Mouse (Mus musculus) neutrophil, adult 5-6 weeks (primary cell): ENCODE data around the gene Vdac1. TPM values are rescaled to one million over a fixed set of nuclear protein-coding genes. Genes with fewer than 3 reads are reported as not detected.
"Not testable (repeated sequence)": the region's sequence is repeated elsewhere in the genome, so short reads cannot be mapped to it uniquely, and the experiment has no call there.

Experiments used
- ATAC-seq: fragments of 151-379, 151-347 bp; 2 replicates; pipeline ENCODE4 v1.8.0; 2017; ENCODE audit warnings: mild to moderate bottlenecking, moderate TSS enrichment; ENCODE audit not compliant: insufficient number of reproducible peaks, poor library complexity, low FRiP score, severe bottlenecking; ENCODE audit errors: extremely low read depth
- total RNA-seq: library from RNA; stranded (forward); fragments of 200-1000 nt; gene quantifications from 2 replicates; pipeline ENCODE4 v1.2.3, GENCODE M21; 2017

Gene Vdac1
- total RNA-seq, 1 experiment from 2014 or later, result 42.9 TPM

DNA sequence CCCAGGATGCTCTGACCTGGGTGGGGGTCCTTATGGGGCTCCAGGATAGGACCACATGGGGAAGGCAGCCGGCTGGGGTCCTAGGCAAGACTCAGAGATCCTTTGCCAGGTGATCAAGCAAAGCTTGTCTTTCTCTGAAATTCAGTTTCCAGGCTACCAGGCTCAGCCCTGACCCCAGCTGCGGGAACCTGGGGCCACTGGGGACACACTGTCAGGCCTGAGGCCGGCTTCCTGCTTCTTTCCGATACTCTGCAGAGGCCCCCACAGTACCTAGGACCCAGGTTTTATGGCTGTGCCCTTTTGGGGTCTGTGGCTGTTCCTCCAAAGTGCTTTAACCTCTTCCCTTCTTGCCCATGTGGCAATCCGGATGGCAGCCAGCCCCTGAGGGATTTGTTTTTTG is 19.2 kb upstream of the Vdac1 start:
- ATAC-seq, result no peak

DNA sequence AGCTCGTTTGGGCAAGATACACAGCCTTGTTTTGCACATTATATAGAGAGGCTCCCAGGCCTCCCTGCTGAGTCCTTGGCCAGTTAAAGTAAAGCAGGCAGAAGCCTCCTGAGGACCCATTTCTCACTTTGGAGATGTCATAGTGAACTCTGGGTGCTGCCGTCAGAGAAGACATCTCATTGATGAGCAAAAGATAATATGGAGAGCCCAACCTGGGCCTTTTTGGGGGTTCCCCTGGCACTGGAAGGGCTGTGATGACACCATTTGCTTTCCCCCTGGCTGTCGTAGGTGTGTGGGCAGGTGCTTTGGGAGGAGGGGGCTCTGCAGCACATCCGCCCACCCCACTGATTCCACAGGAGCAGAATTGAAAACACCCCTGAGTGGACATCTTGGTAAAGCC is 18.4 kb upstream of the Vdac1 start:
- no peak for ATAC-seq

DNA sequence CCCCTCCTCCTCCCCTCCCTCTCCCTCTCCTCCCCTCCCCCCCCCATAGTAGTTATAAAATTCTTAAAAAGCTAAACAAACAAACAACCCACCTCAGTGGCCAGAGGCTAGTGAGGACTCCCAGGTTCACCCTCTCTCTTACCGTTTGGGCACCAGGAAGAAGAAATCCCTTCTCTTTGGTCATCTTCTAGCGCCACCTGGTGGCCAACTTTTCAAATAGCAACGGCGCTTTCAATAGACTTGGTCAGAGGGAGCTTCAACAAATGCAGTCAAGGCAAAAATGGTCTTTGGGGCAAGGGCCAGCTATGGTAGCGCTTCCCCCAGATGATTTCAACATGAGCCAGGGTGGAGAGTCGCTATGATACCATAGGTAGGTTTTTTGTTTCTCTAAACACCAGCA is 17.5 kb upstream of the Vdac1 start:
- ATAC-seq, result peak; percentile 40; the same call in 1 of the 2 replicates

DNA sequence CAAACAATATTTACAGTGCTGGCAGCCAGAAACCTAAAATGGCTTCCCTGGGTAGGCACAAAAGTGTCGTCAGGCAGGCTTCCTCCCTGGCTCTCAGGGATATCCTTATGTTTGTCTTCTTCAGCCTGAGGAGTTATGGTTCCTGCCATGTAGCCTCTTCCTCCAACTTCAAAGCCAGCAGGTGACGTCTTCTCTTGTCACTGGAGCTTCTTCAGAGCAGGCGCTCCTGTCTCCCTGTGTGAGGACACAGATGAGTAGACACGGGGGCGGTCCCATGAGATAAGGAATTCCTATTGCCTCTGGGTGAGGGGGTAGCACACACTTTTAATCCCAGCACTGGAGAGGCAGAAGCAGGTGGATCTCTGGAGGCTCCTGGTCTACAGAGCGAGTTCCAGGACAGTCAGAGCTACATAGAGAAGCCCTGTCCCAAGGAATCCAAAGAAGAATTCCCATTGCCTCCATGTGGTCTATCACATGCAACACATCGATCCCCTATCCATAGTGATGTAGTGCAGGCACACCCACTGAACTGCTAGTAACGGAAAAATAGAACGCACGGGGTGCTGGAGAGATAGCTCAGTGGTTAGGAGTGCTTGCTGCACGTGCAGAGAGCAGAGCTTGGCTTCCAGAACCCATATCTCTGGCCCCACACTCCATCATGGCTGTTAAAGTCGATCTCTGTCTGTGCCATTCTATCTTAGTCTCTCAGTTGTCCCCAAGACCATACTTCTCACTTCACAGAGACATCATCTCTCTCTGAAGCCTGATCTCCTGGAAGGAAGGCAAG is 15.5 kb upstream of the Vdac1 start:
- ATAC-seq, result no peak

DNA sequence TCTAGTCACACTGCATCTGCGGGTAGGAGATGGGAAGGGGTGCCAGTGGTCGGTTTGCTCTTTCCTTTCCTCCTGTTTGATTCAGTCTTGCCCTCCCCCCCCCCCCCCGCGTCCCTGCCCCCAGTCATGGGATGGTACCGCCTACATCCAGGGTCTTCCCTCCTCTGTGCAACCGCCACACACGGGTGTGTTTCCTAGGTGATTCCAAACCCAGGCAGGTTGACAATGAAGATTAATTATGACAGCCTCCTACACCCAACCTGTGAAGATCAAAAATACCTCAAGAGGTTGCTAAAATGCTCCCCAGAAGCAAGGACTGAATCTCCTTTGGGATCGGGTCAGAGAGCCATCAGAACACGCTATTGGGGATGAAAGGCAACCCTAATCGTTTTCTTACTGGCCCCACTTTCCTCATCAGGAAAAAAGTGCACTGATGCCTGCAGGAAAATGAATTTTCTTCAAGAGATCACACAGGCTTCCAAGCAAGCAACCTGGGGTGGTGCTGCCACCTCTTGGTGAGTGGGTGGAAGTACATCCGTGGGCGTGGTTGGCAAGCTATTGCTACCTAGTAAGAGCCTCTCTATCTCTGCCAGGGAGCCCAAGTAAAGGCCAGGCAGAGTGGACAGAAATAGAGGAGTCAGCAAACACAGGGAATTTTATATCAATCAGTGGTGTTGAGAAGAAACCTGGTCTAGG is 14.6 kb upstream of the Vdac1 start:
- peak; percentile 72 for ATAC-seq

DNA sequence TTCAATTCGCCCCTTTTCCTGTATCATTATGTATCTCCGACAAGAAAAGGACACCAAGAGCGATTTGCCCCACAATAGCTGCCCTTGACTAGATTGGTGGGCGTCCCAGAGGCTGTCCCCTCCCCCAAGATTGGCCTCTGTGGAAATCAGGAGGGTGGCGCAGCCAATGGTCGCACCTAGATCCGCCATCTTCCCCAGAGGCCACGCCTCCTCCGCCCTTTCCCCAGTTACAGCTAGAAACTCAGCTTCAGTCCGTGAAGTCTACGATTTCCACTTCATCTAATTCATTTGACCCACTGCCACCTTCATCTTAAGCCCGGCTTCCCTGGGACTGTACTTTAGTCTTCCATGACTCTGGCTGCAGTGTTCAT is 14.0 kb upstream of the Vdac1 start:
- no peak for ATAC-seq

DNA sequence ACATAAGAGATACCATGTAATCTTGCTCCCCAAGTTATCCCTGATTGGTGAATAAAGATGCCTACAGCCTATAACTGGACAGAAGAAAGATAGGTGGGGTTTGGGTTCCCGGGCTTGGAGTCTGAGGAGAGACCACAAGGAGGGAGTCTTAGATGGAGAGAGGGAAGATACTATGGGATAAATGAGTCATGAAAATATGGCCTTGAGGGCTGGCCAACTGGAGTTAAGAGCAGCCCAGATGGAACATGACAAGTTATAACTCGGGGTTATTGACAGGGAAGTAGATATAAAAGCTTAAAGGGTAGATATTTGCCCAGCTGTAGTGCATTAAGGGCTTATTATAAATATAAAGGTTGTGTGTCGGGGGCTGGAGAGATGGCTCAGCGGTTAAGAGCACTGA is 12.5 kb upstream of the Vdac1 start:
- ATAC-seq, result no peak

DNA sequence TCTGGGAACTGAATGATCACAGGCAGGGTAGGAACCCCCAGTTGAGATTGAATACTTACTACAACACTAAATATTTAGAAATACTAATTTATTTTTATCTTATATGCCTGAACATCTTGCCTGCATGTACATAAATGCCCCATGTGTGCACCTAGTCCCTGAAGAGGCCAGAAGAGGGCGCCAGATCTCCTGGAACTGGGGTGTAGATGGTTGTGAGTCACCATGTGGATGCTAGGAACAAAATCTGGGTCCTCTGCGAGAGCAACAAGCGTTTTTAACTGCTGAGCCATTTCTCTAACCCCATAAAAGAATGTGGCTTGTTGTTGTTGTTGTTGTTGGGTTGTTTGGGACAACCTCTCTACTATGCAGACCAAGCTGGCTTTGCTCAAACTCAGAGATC is 11.9 kb upstream of the Vdac1 start:
- no peak for ATAC-seq

DNA sequence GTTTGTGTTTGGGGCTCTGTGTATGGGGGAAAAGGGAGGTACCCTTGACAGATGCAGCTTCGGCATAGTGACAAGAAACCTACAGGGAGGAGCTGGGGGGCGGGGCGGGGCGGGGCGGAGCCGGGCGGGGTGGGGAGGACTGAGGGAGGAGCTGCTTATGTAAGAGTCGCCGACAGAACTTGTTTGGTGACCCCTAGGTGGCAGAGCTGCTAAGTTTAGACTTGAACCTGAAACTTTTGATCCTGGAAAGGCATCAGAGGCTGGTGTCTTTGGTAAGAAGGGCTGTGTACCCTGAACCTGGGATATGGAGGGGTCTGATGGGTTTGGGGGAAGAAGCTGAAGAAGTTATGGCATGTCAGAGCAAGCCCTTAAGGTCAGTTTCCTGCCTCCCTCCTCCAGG is 9.7 kb upstream of the Vdac1 start:
- peak; percentile 70 for ATAC-seq

DNA sequence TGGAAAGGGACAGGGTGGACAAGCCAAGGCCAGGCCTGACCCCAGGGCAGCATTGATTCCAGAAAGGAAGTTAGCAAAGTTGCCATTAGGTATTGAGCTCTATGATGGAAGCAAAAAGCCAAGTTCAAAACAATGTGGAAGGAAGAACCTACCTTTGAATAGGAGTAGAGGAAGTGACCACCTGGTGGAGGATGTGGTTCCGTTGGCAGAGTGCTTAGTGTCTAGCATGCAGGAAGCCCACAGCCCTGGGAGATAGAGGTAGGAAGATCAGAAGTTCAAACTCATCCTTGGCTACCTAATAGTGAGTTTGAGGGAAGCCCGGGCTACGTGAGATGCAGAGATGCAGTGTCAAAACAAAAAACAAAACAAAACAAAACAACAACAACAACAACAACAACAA is 8.4 kb upstream of the Vdac1 start:
- ATAC-seq, result no peak

DNA sequence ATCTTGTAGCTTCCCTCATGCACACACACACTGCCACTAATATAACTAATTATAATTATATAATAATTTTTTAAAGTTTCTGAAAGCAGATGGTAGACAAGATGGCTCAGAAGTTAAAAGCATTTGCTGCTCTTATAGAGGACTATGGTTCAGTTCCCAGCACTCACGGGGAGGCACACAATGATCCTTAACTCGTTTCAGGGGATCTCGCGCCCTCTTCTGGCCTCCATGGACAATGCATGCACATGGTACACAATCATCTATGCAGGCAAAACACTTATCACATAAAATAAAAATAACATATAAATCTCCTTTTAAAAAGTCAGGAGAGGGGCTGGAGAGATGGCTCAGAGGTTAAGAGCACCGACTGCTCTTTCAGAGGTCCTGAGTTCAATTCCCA is 6.0 kb upstream of the Vdac1 start:
- ATAC-seq, result no peak

DNA sequence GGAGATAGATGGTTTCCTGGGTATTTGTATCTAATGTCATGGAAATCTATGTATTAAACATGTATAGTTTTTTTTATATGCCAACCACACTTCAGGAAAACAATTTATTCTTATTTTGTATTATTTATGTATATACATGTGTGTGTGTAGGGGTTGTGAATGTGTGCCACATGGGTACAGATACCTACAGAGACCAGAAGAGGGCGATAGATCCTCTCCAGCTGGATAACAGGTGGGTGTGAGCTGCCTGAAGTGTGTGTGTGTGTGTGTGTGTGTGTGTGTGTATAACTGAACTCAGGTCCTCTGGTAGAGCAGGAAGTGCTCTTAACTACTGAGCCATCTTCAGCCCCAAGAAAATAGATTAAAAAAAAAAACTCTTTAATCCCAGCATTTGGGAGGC is 5.1 kb upstream of the Vdac1 start:
- ATAC-seq, result no peak

DNA sequence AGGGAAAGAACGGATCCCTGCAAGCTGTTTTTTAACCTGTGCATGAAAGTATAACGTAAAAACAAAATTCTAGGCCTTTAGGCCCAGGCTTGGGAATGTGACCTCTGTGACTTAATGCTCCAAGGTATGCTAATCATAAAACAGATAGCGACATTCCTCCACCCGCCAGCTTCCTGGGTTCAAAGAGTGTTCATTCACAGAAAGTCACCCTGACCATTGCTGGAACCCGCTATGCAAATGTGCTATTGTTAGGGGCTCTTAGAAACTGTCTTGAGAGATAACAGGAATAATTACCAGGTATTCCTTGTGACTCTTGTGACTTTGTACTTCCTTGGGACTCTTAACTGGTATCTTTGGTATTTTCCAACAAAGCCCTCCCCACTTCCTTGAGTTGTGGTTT is 3.6 kb upstream of the Vdac1 start:
- not testable (repeated sequence) for ATAC-seq

DNA sequence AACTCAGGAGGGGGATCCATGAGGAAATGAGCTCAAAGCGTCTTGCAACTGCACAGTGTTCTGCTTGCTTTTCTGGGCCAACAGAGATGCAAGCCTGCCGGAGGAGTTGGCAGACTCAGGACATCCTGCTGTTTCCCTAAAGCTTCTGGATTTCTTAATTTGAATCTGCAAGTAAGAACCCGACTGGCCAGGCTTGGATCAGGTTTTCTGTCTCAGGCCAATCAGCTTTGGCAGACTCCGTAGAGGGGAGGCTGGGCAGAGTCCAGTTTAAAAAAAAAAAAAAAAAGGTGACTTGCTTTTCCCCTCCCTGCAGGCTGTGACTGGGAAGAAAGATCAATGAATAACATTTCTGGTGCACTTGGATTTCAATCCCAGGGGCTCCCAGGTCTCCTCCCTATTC is 2.1 kb upstream of the Vdac1 start:
- no peak for ATAC-seq

DNA sequence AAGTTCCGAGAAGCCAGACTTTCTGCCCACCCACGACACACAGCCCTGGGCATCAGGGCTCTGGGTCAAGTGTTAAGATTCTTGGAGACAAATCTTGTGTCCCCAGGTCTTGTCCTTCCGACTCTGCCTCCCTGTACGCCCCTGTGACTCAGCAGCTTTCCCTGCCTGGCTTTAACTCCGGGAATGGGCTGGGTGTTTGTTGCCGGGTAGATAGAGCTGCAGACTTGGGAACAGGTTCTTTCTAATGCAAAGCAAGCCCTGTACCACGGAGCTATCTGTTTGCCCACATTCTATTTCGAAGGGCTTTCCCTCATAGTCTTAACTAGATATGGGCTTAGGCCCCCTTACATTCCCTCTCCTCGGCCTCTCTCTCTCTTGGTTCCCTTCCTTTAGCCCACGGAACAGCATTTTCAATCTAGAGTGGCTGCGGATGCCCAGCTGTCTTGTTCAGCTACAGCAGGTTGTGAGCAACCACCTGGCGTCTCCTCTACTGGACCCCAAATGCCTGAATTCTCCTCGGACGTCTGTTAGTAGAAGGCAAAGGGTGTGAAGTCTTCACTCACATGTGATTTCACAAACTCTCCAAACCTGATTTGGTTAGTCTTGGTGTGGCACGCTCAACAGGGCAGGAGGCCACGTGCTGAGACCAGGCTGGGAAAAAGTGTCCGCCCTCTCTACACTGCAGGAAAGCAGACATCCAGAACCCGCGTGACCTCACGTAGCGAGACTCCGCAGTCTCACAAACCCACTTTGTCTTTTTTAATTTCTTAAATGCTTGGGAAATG is 782 bp upstream of the Vdac1 start:
- 0 out of 2 replicates have a peak, but pooled peaks have one; percentile 2 for ATAC-seq

DNA sequence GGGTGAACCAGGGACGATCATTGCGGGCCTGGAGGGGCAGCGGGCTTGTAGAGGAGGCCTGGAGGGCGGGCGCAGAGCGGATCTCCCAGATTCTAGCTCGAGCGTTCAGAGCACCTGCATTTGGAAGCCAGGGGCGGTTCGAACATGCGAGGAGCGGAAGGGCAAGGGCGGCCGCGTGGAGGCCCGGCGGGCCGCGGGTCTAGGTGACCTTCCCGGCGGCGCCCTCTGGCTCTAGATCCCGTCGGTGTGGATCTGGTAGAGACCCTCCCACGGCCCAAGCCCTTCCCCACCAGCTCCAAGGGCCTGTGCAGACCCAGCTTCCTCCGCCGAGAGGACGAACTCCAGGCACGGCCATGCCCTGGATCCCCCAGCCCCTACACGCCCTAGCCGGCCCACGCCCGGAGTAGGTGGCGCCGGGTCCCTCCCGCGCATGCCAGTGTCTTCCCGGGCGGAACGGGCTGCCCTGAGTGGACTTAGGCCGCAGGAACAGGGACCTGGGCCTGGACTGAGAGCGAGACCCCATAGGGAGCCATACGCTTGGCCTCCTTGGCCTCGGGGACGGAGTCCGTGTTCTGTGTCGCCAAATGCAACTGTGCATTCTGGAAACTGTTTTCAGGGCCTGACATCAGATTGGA is 744 bp downstream of the Vdac1 start:
- ATAC-seq, result no peak

DNA sequence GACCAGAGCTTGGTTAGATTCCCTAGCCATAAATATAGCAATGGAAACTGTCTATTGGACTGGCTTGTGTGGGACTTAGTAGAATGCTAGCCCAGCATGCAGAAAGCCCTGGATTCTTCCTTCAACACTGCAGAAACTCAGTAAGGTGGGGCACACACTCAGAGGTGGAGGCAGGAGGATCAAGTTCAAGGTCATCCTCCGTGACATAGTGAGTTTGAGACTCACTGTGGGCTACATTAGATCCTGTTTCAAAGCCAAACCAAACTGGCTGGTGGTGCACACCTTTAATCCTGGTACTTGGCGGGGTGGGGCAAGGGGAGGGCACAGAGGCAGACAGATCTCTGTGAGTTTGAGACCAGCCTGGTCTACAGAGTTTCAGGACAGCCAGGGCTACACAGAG is 3.7 kb downstream of the Vdac1 start:
- no peak for ATAC-seq

DNA sequence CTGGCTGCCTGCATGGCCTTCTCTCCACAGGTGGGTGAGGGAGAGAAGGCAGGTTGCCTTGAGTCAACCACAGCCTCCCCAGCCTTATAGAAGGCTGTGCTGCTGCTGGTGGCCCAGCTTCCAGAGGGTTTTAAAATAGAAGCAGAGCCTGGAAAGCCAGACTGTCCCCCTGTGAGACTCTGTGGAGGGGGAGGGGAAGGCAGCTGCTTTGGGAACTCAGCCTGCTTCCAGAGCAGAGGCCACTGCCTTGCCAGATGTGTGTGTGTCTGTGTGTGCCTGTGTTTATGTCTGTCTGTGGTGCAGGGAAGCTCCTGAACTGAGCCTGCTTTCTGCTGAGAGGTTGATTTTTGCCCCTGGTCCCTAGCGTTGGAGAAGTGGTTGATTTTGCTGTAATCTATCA is 4.5 kb downstream of the Vdac1 start:
- ATAC-seq, result no peak

DNA sequence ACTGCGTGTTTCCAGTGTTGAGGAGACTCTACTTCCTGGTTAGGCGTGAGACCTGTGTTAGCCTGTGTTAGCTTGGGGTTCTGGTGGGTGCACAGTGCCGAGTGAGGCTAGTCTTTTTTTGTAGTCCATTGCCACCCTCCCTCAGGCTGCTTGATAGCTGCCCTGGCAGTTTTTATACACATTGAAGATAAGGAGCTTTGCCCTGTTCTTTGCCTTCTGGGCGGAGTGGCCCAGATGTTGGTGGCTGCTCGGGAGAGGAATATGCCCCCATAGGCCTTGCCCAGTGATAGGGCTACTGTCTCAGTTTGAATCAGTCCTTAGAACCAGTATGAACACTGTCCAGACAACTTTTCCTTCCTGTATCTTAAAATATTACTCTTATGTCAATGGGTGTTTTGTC is 5.7 kb downstream of the Vdac1 start:
- no peak for ATAC-seq
